Mouse (Mus musculus) urinary bladder, adult 18-20 months (tissue): ENCODE data around the gene Mup7.
A peak's percentile ranks its signal among the peaks of the same experiment; 100 is the strongest.
"Not testable (repeated sequence)": the region's sequence is repeated elsewhere in the genome, so short reads cannot be mapped to it uniquely, and the experiment has no call there.

Experiments
- DNase-seq, 2 experiments: peaks; one replicate each; pipeline ENCODE4 v3.0.0; 2022; ENCODE audit warnings: low spot score in 2 of 2, mixed read lengths in 2 of 2

The Mup7 gene

DNA sequence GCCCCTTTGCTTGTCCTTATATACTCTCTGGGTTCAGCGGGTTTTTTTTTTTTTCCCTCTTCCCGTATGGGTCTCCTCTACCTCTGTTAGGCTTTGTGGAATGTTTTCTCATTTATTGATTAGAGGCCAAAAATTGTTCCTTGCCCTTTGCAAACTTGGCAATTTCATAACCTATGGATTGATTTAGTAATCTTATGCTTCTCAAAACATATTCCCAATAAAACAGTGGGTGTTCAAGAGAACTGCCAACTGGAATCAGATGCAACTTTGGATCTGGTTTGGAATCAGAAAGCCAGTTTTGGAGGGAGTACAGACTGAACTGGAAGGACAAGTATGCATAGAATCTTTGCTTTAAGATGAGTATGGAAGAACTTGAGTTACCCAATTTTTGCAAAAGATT, at the start of gene Mup7:
Gene Mup7, minus strand, starts transcription at position 101 of the 400 bp plus-strand sequence.
- not testable (repeated sequence) for DNase-seq

DNA sequence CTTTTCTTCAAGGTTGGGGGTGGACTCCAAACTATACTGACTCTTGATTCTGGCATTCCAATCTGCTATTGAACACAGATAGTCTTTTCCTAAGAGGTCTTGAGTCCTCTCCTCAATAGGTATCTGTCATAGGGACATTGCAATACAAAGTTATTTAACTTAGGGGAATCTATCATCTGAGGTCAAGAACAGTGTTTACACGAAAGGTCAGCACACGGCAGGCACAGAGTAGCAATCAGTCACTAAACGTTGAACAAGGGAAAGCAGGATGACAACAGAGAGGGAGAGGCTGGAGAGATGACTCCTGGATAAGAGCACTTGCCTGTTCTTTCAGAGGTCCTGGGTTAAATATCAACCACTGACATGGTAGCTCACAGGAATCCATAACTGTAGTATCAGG, 9.6 kb upstream of the Mup7 start:
- DNase-seq, result not testable (repeated sequence)

DNA sequence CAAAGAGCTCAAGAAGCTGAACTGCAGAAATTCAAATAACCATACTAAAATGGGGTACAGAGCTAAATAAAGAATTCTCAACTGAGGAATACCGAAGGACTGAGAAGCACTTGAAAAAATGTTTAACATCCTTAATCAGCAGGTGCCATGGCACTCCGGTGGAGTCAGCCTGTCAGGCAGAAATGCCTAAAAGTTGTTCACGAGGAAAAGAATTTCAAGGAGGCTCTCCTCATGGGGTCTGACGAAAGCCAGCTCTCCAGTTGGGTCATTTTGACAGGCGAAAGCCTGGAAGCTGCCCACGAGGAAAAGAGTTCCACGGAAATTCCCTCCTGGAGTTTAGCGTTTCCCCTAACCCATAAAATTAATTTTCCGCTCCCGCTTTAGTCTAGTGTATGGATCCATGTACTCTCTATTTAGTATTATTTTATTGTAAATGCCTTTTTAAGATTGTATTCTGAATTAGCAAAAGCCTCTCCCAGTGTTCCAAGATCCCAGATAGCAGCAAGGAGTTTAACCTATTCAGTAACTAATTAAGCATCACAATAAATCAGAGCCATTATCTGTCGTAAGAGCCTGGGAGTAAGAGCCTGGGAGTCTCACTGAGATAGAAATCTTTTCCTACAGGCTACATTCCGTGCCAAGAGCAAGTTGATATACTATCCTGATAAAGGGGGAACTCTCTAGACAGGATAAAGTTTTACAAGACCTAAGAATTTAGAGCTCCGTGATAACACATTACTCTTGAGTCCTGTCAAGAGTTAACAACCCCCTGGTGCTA, 40.8 kb downstream of the Mup7 start:
- not testable (repeated sequence) for DNase-seq

DNA sequence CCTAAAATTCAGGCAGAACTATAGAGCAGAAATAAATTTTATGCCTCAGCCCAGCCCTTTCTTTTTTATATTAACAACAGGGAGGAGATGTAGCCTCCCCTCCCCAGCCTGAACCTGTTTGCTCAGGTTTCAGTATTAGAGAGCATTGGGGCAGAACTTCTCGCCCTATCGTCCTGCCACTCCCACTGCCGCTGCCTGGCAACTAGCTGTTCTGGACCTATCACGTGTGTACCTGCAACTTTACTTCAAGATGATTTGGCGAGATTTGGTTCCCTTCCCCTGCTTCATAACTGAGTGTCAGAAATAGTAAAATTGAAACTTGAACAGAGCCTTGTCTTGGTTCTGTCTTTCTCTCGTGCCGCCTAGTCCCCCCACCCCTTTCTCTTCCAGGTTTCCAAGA, 50.1 kb downstream of the Mup7 start:
- peak in 1 of 2 experiments; percentile 1 for DNase-seq
